Mouse (Mus musculus) myocyte (in vitro differentiated cells): ENCODE data around the gene Krt76.

ENCODE experiments used
- CEBPB ChIP-seq: IDR thresholded peaks from 2 replicates; pipeline ENCODE4 v1.6.1; 2011; ENCODE audit warnings: mild to moderate bottlenecking, moderate library complexity; ENCODE audit not compliant: poor library complexity, insufficient read depth, severe bottlenecking
- E2F4 ChIP-seq: IDR thresholded peaks from one replicate; pipeline ENCODE4 v1.6.1; 2011; ENCODE audit warnings: mild to moderate bottlenecking, control low read depth, moderate library complexity; ENCODE audit not compliant: insufficient read depth
- MAX ChIP-seq: IDR thresholded peaks from one replicate; pipeline ENCODE4 v1.6.1; 2011; ENCODE audit warnings: low read depth, mild to moderate bottlenecking, control low read depth
- MYOD1 ChIP-seq, 3 experiments: IDR thresholded peaks; one replicate each; pipeline ENCODE4 v1.6.1; 2011; ENCODE audit warnings: control low read depth in 2 of 3, low read depth in 2 of 3, mild to moderate bottlenecking in 2 of 3, moderate library complexity in 1 of 3; ENCODE audit not compliant: insufficient read length in 2 of 3, control insufficient read depth in 1 of 3
- POLR2A ChIP-seq: IDR thresholded peaks from one replicate; pipeline ENCODE4 v1.6.1; 2011; ENCODE audit warnings: low read depth, mild to moderate bottlenecking, control low read depth, moderate library complexity; ENCODE audit not compliant: insufficient read length
- POLR2AphosphoS2 ChIP-seq: IDR thresholded peaks from one replicate; pipeline ENCODE4 v1.6.1; 2011; ENCODE audit warnings: low read depth, control low read depth; ENCODE audit not compliant: insufficient read length
- REST ChIP-seq: IDR thresholded peaks from one replicate; pipeline ENCODE4 v1.6.1; 2011; ENCODE audit warnings: mild to moderate bottlenecking, control low read depth, moderate library complexity; ENCODE audit not compliant: insufficient read depth, insufficient read length
- SRF ChIP-seq: IDR thresholded peaks from one replicate; pipeline ENCODE4 v1.6.1; 2011; ENCODE audit warnings: low read depth; ENCODE audit not compliant: control insufficient read depth, insufficient read length
- TCF12 ChIP-seq: IDR thresholded peaks from one replicate; pipeline ENCODE4 v1.6.1; 2011; ENCODE audit warnings: mild to moderate bottlenecking, control low read depth; ENCODE audit not compliant: poor library complexity, insufficient read depth, severe bottlenecking
- TCF3 ChIP-seq: IDR thresholded peaks from one replicate; pipeline ENCODE4 v1.6.1; 2011; ENCODE audit warnings: low read depth, control low read depth; ENCODE audit not compliant: insufficient read length
- USF1 ChIP-seq: IDR thresholded peaks from one replicate; pipeline ENCODE4 v1.6.1; 2011; ENCODE audit warnings: low read depth, mild to moderate bottlenecking, control low read depth, moderate library complexity

DNA sequence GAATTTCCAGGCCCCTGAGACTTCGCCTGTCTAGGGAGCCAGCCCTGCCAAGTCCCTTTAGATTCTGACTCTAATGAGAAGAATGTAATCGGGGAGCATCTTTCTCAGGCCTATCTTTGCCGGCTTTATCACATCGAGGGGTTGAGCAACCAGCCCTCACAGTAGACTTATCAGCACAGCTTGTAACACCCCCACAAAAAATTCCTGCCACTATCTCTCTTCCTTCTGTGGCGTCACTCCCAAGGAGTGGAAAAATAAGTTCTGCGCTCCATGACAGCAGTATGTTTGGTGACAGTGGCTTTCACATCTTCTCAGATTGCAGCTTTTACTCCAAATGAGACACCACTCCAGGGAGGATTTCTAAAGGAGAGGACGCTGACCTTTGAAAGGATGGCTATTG is 26.0 kb downstream of the Krt76 start:
- TF ChIP-seq POLR2A (no peak), POLR2AphosphoS2 (no peak), MAX (no peak), SRF (no peak), CEBPB (no peak), E2F4 (no peak), USF1 (no peak), TCF3 (no peak), MYOD1 (IDR thresholded peaks at IDR 0.05; ENCODE audit: control insufficient read depth in 1 of 3, insufficient read length in 2 of 3, low read depth in 2 of 3) (no peak), REST (no peak), TCF12 (no peak)
